Mouse (Mus musculus) MEL (cell line): ENCODE measurements around the gene Kcnj2. TPM values are rescaled to one million over a fixed set of nuclear protein-coding genes. Genes with fewer than 3 reads are reported as not detected.

Source experiments
- DNase-seq: peaks from one replicate; pipeline ENCODE4 v3.0.0; 2011; ENCODE audit warnings: low read depth, low spot score
- H3K27ac ChIP-seq: 2 replicates; pipeline ENCODE4 v1.5.1; 2012; ENCODE audit warnings: low read depth, mild to moderate bottlenecking, control low read depth, low read length, moderate library complexity; ENCODE audit not compliant: control insufficient read depth
- H3K27me3 ChIP-seq, 2 experiments: fragments of 150-350 bp in 1 of 2; sonication (generic) in 1 of 2; 2 replicates each; pipeline ENCODE4 v1.6.1; 2012; ENCODE audit warnings: low read length in 2 of 2, mild to moderate bottlenecking in 2 of 2, improper control_type of control experiment in 1 of 2, moderate library complexity in 1 of 2; ENCODE audit not compliant: insufficient read depth in 2 of 2, control insufficient read depth in 1 of 2
- H3K36me3 ChIP-seq, 2 experiments: 2 replicates each; pipeline ENCODE4 v1.6.1; 2012 to 2014; ENCODE audit warnings: low read length in 2 of 2, improper control_type of control experiment in 1 of 2, inconsistent platforms in 1 of 2, mild to moderate bottlenecking in 1 of 2; ENCODE audit not compliant: insufficient read depth in 2 of 2, control insufficient read depth in 1 of 2
- H3K4me1 ChIP-seq, 2 experiments: fragments of 150-350 bp in 1 of 2; sonication (generic) in 1 of 2; 2 replicates each; pipeline ENCODE4 v1.6.1; 2012; ENCODE audit warnings: low read length in 2 of 2, improper control_type of control experiment in 1 of 2, mild to moderate bottlenecking in 1 of 2; ENCODE audit not compliant: insufficient read depth in 2 of 2, control insufficient read depth in 1 of 2
- H3K4me3 ChIP-seq, 2 experiments: fragments of 150-350 bp in 1 of 2; sonication (generic) in 1 of 2; 2 replicates each; pipeline ENCODE4 v1.5.1; 2012; ENCODE audit warnings: low read depth in 2 of 2, low read length in 2 of 2, mild to moderate bottlenecking in 2 of 2, moderate library complexity in 2 of 2, control low read depth in 1 of 2, improper control_type of control experiment in 1 of 2; ENCODE audit not compliant: control insufficient read depth in 1 of 2, insufficient read depth in 1 of 2
- H3K79me2 ChIP-seq: 2 replicates; pipeline ENCODE4 v1.6.1; 2012; ENCODE audit warnings: mild to moderate bottlenecking, low read length, moderate library complexity; ENCODE audit not compliant: control insufficient read depth, poor library complexity, insufficient read depth
- H3K9ac ChIP-seq: 2 replicates; pipeline ENCODE4 v1.6.1; 2012; ENCODE audit warnings: low read depth, mild to moderate bottlenecking, control low read depth, low read length, moderate library complexity; ENCODE audit not compliant: control insufficient read depth, poor library complexity, severe bottlenecking
- H3K9me3 ChIP-seq: fragments of 150-350 bp; sonication (generic); replicated peaks from 2 replicates; pipeline ENCODE4 v1.6.1; 2012; ENCODE audit warnings: mild to moderate bottlenecking, low read length, improper control_type of control experiment, moderate library complexity; ENCODE audit not compliant: insufficient read depth
- CHD2 ChIP-seq: IDR thresholded peaks from 2 replicates; pipeline ENCODE4 v1.6.1; 2011; ENCODE audit warnings: low read length, improper control_type of control experiment
- CTCF ChIP-seq, 3 experiments: IDR thresholded peaks in 2 of 3; conservative IDR thresholded peaks in 1 of 3; 2 replicates each; pipeline ENCODE4 v1.5.1; 2011 to 2012; ENCODE audit warnings: low read length in 3 of 3, low read depth in 2 of 3, mild to moderate bottlenecking in 2 of 3, improper control_type of control experiment in 1 of 3, inconsistent platforms in 1 of 3, mixed read lengths in 1 of 3, moderate library complexity in 1 of 3; ENCODE audit not compliant: control insufficient read depth in 1 of 3, insufficient read depth in 1 of 3, poor library complexity in 1 of 3, severe bottlenecking in 1 of 3
- E2F4 ChIP-seq: IDR thresholded peaks from 2 replicates; pipeline ENCODE4 v1.6.1; 2011; ENCODE audit warnings: low read depth, low read length, improper control_type of control experiment, borderline replicate concordance
- EP300 ChIP-seq, 2 experiments: IDR thresholded peaks; 2 replicates each; pipeline ENCODE4 v1.6.1; 2011; ENCODE audit warnings: improper control_type of control experiment in 2 of 2, low read length in 2 of 2, low read depth in 1 of 2, mild to moderate bottlenecking in 1 of 2
- ETS1 ChIP-seq: IDR thresholded peaks from 2 replicates; pipeline ENCODE4 v1.6.1; 2012; ENCODE audit warnings: low read depth, mild to moderate bottlenecking, inconsistent platforms, low read length, improper control_type of control experiment, moderate library complexity
- GABPA ChIP-seq: IDR thresholded peaks from 2 replicates; pipeline ENCODE4 v1.6.1; 2012; ENCODE audit warnings: low read depth, mild to moderate bottlenecking, inconsistent platforms, low read length, improper control_type of control experiment, moderate library complexity
- GATA1 ChIP-seq: IDR thresholded peaks from 2 replicates; pipeline ENCODE4 v1.6.1; 2011; ENCODE audit warnings: low read depth, low read length, improper control_type of control experiment
- HCFC1 ChIP-seq: IDR thresholded peaks from 2 replicates; pipeline ENCODE4 v1.6.1; 2012; ENCODE audit warnings: low read depth, mild to moderate bottlenecking, inconsistent platforms, low read length, improper control_type of control experiment, moderate library complexity
- KAT2A ChIP-seq: conservative IDR thresholded peaks from 2 replicates; pipeline ENCODE4 v1.6.1; 2012; ENCODE audit warnings: low read depth, low read length, improper control_type of control experiment, inconsistent platforms
- MAFK ChIP-seq: IDR thresholded peaks from 2 replicates; pipeline ENCODE4 v1.6.1; 2011; ENCODE audit warnings: low read depth, mild to moderate bottlenecking, low read length, improper control_type of control experiment, borderline replicate concordance
- MAX ChIP-seq: IDR thresholded peaks from 2 replicates; pipeline ENCODE4 v1.6.1; 2011; ENCODE audit warnings: low read length, improper control_type of control experiment
- MAZ ChIP-seq: IDR thresholded peaks from 2 replicates; pipeline ENCODE4 v1.6.1; 2012; ENCODE audit warnings: low read depth, mild to moderate bottlenecking, inconsistent platforms, low read length, improper control_type of control experiment
- MEF2A ChIP-seq: IDR thresholded peaks from 2 replicates; pipeline ENCODE4 v1.6.1; 2014; ENCODE audit warnings: low read depth, mild to moderate bottlenecking, inconsistent platforms, low read length, improper control_type of control experiment; ENCODE audit not compliant: poor library complexity, insufficient replicate concordance, severe bottlenecking; ENCODE audit errors: extremely low read depth
- MXI1 ChIP-seq: IDR thresholded peaks from 2 replicates; pipeline ENCODE4 v1.6.1; 2011; ENCODE audit warnings: mild to moderate bottlenecking, low read depth, low read length, improper control_type of control experiment
- NELFE ChIP-seq: IDR thresholded peaks from 2 replicates; pipeline ENCODE4 v1.6.1; 2011; ENCODE audit warnings: low read depth, low read length, improper control_type of control experiment
- NRF1 ChIP-seq: IDR thresholded peaks from 2 replicates; pipeline ENCODE4 v1.6.1; 2014; ENCODE audit warnings: low read depth, mild to moderate bottlenecking, inconsistent platforms, low read length, improper control_type of control experiment, moderate library complexity; ENCODE audit not compliant: poor library complexity, insufficient read depth, severe bottlenecking
- POLR2A ChIP-seq, 2 experiments: IDR thresholded peaks; 2 replicates each; pipeline ENCODE4 v1.6.1; 2011 to 2012; ENCODE audit warnings: low read length in 2 of 2, mild to moderate bottlenecking in 2 of 2, control low read depth in 1 of 2, improper control_type of control experiment in 1 of 2, low read depth in 1 of 2, moderate library complexity in 1 of 2; ENCODE audit not compliant: control insufficient read depth in 1 of 2, insufficient read depth in 1 of 2, poor library complexity in 1 of 2
- POLR2AphosphoS2 ChIP-seq: IDR thresholded peaks from 2 replicates; pipeline ENCODE4 v1.6.1; 2011; ENCODE audit warnings: low read length, improper control_type of control experiment
- RCOR1 ChIP-seq: IDR thresholded peaks from 2 replicates; pipeline ENCODE4 v1.6.1; 2012; ENCODE audit warnings: low read depth, mild to moderate bottlenecking, inconsistent platforms, low read length, improper control_type of control experiment
- SIN3A ChIP-seq: IDR thresholded peaks from 2 replicates; pipeline ENCODE4 v1.6.1; 2012; ENCODE audit warnings: low read length, improper control_type of control experiment, inconsistent platforms
- TAL1 ChIP-seq: IDR thresholded peaks from 2 replicates; pipeline ENCODE4 v1.6.1; 2012; ENCODE audit warnings: mild to moderate bottlenecking, inconsistent platforms, low read length, moderate library complexity, mixed read lengths
- UBTF ChIP-seq: IDR thresholded peaks from 2 replicates; pipeline ENCODE4 v1.6.1; 2012; ENCODE audit warnings: low read depth, mild to moderate bottlenecking, inconsistent platforms, low read length, improper control_type of control experiment, moderate library complexity, borderline replicate concordance; ENCODE audit not compliant: insufficient read depth
- USF1 ChIP-seq: IDR thresholded peaks from 2 replicates; pipeline ENCODE4 v1.6.1; 2014; ENCODE audit warnings: low read depth, mild to moderate bottlenecking, inconsistent platforms, low read length, improper control_type of control experiment, moderate library complexity
- ZC3H11A ChIP-seq: IDR thresholded peaks from 2 replicates; pipeline ENCODE4 v1.6.1; 2012; ENCODE audit warnings: low read depth, mild to moderate bottlenecking, inconsistent platforms, low read length, improper control_type of control experiment
- ZKSCAN1 ChIP-seq: IDR thresholded peaks from 2 replicates; pipeline ENCODE4 v1.6.1; 2012; ENCODE audit warnings: low read depth, mild to moderate bottlenecking, inconsistent platforms, low read length, improper control_type of control experiment, moderate library complexity
- ZMIZ1 ChIP-seq: IDR thresholded peaks from 2 replicates; pipeline ENCODE4 v1.6.1; 2012; ENCODE audit warnings: low read depth, mild to moderate bottlenecking, inconsistent platforms, low read length, improper control_type of control experiment, moderate library complexity
- ZNF384 ChIP-seq: IDR thresholded peaks from 2 replicates; pipeline ENCODE4 v1.6.1; 2012; ENCODE audit warnings: low read depth, mild to moderate bottlenecking, inconsistent platforms, low read length, improper control_type of control experiment
- polyA plus RNA-seq, 2 experiments: library from polyadenylated mRNA; stranded (reverse) in 1 of 2; unstranded in 1 of 2; fragments of >175 nt in 1 of 2; fragments of >200 nt in 1 of 2; gene quantifications; 2 replicates each; pipeline versions ENCODE4 v1.2.1 to v1.2.4; 2012; ENCODE audit warnings: low replicate concordance in 2 of 2, low read depth in 1 of 2; ENCODE audit not compliant: insufficient read length in 2 of 2, insufficient read depth in 1 of 2, missing spikeins in 1 of 2
- total RNA-seq: library from RNA; depleted of rRNA; stranded (reverse); fragments of 300-350 nt; gene quantifications from 2 replicates; pipeline ENCODE4 v1.2.3, GENCODE M21; 2012

Kcnj2 gene
- total and polyA plus RNA-seq, 3 experiments, result not detected

DNA sequence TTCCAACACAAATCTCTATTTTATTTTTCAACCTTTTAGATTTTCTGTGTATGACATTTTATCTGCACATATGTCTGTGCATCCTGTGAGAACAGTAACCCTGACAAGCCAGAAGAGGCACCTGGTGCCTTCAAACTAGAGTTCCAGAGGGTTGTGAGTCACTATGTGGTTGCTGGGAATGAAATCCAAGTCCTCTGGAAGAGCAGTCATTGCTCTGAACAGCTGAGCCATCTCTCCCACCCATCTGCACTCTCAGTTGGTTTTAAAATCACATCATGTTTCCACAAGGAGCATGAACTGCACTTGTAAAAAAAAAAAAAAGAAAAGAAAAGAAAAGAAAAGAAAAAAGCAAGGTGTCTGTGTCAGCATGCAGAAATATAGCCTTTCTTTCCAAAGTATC, 6.5 kb upstream of the Kcnj2 start:
- DNase-seq, result no peak
- H3K4me1 ChIP-seq, result no peaks in the 10 kb centered on the region

DNA sequence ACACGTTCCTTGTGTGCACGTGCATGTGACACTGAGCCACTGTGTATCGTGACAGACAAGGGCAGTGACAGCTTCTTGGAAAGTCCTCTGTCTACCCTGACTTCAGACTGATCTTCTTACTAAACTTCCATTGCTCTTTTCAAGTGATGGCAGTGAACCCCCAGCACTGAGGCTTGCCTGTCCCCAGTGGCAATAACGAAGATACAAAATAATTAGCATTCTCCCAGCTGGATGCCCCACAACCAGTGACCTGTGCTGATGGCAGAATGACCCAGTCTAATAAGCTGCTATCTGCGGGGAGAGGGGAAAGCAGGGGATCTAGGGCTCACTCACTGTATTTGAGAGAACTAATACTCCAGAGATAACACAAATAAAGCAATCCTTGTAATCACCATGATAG, 5.7 kb upstream of the Kcnj2 start:
- Histone ChIP-seq H3K9me3 (no peaks in the 10 kb centered on the region), H3K79me2 (no peaks in the 10 kb centered on the region), H3K4me3 (no peak overlapping the region), H3K27ac (no peak overlapping the region)
- TF ChIP-seq NRF1 (no peak), POLR2AphosphoS2 (no peak), HCFC1 (no peak), EP300 (IDR thresholded peaks at IDR 0.05; ENCODE audit: low read depth in 1 of 2, low read length in 2 of 2) (no peak), TAL1 (no peak), CTCF (IDR thresholded peaks at IDR 0.05 in 2 of 3, conservative IDR thresholded peaks at IDR 0.05 in 1 of 3; ENCODE audit: control insufficient read depth in 1 of 3, insufficient read depth in 1 of 3, low read depth in 2 of 3, low read length in 3 of 3, poor library complexity in 1 of 3, severe bottlenecking in 1 of 3) (no peak), MAZ (no peak), NELFE (no peak), GATA1 (no peak), SIN3A (no peak), ZKSCAN1 (no peak), RCOR1 (no peak), MXI1 (no peak), USF1 (no peak), ZNF384 (no peak), MAX (no peak), ETS1 (no peak), POLR2A (IDR thresholded peaks at IDR 0.05; ENCODE audit: control insufficient read depth in 1 of 2, insufficient read depth in 1 of 2, low read depth in 1 of 2, low read length in 2 of 2, poor library complexity in 1 of 2) (no peak), MAFK (no peak)
- TF ChIP-seq, all 39 proteins: peak for 0
- Histone ChIP-seq H3K27me3 (no peaks in the 10 kb centered on the region), H3K4me1 (no peaks in the 10 kb centered on the region), H3K36me3 (no peaks in the 10 kb centered on the region), H3K9ac (no peak overlapping the region)
- DNase-seq, result no peak

More for the DNA sequence above, 6.5 kb upstream of the Kcnj2 start:
- no peaks in the 10 kb centered on the region for H3K9me3 ChIP-seq
- no peak for TF ChIP-seq MAFK
- no peak for TF ChIP-seq POLR2AphosphoS2
- no peak for TF ChIP-seq ZMIZ1
- no peak for TF ChIP-seq ZC3H11A
- no peak for TF ChIP-seq GATA1
- TF ChIP-seq SIN3A, result no peak
- TF ChIP-seq UBTF, result no peak
- no peak for TF ChIP-seq POLR2A (IDR thresholded peaks at IDR 0.05; ENCODE audit: control insufficient read depth in 1 of 2, insufficient read depth in 1 of 2, low read depth in 1 of 2, low read length in 2 of 2, poor library complexity in 1 of 2)
- no peak for TF ChIP-seq GABPA
- TF ChIP-seq KAT2A, result no peak
- TF ChIP-seq MEF2A, result no peak
- TF ChIP-seq E2F4, result no peak
- no peak for TF ChIP-seq MAX
- TF ChIP-seq HCFC1, result no peak
- TF ChIP-seq CHD2, result no peak
- H3K79me2 ChIP-seq, result no peaks in the 10 kb centered on the region
- H3K36me3 ChIP-seq, result no peaks in the 10 kb centered on the region
- no peak overlapping the region for H3K4me3 ChIP-seq
- H3K9ac ChIP-seq, result no peak overlapping the region
- no peaks in the 10 kb centered on the region for H3K27me3 ChIP-seq
- H3K27ac ChIP-seq, result no peak overlapping the region
